Mouse (Mus musculus): ENCODE measurements around the gene Opn4. TPM values are rescaled to one million over a fixed set of nuclear protein-coding genes. Genes with fewer than 3 reads are reported as not detected.

Opn4 gene
- polyA plus RNA-seq, 1 experiment from 2014 or later, result not detected

DNA sequence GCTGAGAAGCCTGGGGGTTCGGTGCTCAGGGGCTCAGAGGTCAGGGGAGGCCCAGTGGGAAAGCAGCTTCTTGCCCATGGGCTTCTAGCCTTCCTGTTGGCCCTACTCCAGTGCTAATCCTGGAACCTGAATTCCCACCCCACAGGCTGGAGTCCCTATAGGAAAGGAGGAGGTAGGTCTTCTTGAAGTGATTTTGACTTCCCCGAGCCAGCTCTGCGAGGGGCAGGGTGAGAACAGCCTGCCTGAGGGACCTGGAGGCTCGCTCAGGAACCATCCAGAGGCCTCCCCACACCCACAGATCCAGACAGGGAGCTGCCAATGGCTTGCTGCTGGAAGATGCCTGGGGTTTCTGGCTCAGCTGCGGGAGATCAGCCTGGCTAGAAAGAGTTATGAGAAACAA, 32.2 kb downstream of the Opn4 start:
- WGBS, result 67% methylated on average over 5 of the region's 5 CpGs
- Histone ChIP-seq H3K4me1 (peaks cover 34% of the 10 kb centered on the region), H3K27me3 (ENCODE audit: low read depth, poor library complexity, severe bottlenecking) (peaks cover 23% of the 10 kb centered on the region), H3K36me3 (no peaks in the 10 kb centered on the region), H3K9me3 (replicated peaks) (no peaks in the 10 kb centered on the region), H3K27ac (peak overlapping the region; percentile 42), H3K4me3 (no peak overlapping the region)
- DNase-seq (ENCODE audit: low spot score), result no peak

DNA sequence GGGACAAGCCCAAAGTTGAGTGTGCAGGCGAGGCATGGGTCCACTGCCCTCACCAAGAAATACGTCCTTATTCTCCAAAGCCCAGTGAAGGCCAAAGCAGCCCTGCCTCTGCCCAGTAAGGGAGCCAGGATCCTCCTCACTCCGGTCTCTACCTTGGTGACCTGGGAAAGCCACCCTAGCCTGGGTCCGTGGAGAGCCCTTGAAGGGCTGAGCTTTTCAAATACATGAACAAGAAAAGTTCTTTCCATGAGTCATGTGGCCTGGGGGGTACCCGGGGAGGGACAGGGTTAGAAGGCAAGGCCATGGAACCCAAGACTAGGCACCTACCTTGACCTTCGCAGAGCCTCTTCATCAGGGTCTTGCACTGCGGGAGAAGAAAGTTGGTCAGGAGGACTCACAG, 33.4 kb downstream of the Opn4 start:
- Histone ChIP-seq H3K4me1 (peaks cover 44% of the 10 kb centered on the region), H3K27me3 (ENCODE audit: low read depth, poor library complexity, severe bottlenecking) (peaks cover 21% of the 10 kb centered on the region), H3K27ac (no peak overlapping the region), H3K4me3 (no peak overlapping the region), H3K36me3 (no peaks in the 10 kb centered on the region), H3K9me3 (replicated peaks) (no peaks in the 10 kb centered on the region)
- 92% methylated on average over 7 of the region's 7 CpGs for WGBS
- no peak for DNase-seq (ENCODE audit: low spot score)

DNA sequence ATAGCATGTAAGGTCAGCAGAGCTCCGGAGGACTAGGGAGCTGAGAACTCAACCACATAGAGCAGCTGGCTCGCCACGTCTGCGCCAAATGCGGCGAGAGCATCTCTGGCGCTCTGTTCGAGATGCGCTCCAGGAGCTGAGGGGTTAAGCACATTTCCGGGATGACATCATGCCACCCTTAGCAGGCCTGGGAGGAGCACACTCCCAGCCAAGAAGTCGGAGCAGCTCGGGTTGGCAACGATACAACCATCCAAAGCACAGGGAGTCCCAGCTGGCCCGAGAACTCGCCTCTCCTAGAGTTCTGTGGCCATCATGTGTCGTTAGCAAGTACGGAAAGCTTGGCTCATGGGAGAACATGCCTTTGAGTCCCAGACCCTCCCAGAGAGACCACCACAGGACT, 34.2 kb downstream of the Opn4 start:
- Histone ChIP-seq H3K9me3 (replicated peaks) (no peaks in the 10 kb centered on the region), H3K27me3 (ENCODE audit: low read depth, poor library complexity, severe bottlenecking) (peaks cover 22% of the 10 kb centered on the region), H3K4me1 (peaks cover 52% of the 10 kb centered on the region), H3K4me3 (no peak overlapping the region), H3K27ac (no peak overlapping the region), H3K36me3 (no peaks in the 10 kb centered on the region)
- no peak for DNase-seq (ENCODE audit: low spot score)
- 79% methylated on average over 17 of the region's 17 CpGs for WGBS

- Histone ChIP-seq H3K36me3 (no peaks in the 10 kb centered on the region), H3K4me3 (no peak overlapping the region), H3K4me1 (peaks cover 47% of the 10 kb centered on the region), H3K27ac (no peak overlapping the region; the same call in 1 of the 2 replicates), H3K9me3 (replicated peaks) (no peaks in the 10 kb centered on the region), H3K27me3 (ENCODE audit: low read depth, poor library complexity, severe bottlenecking) (peaks cover 21% of the 10 kb centered on the region)
- DNase-seq (ENCODE audit: low spot score), result no peak
- 64% methylated on average over 5 of the region's 5 CpGs for WGBS
These were observed 35.3 kb downstream of the Opn4 start for GRCm38 (mm10) chr14:34564646-34565045.

GRCm38 (mm10) chr14:34562393-34562792, 37.5 kb downstream of the Opn4 start:
- Histone ChIP-seq H3K4me1 (peaks cover 33% of the 10 kb centered on the region), H3K4me3 (no peak overlapping the region), H3K36me3 (no peaks in the 10 kb centered on the region), H3K9me3 (replicated peaks) (no peaks in the 10 kb centered on the region), H3K27ac (peak overlapping the region; percentile 65), H3K27me3 (ENCODE audit: low read depth, poor library complexity, severe bottlenecking) (peaks cover 8% of the 10 kb centered on the region; the same call in 1 of the 2 replicates)
- 22% methylated on average over 2 of the region's 2 CpGs for WGBS
- DNase-seq (ENCODE audit: low spot score), result no peak

DNA sequence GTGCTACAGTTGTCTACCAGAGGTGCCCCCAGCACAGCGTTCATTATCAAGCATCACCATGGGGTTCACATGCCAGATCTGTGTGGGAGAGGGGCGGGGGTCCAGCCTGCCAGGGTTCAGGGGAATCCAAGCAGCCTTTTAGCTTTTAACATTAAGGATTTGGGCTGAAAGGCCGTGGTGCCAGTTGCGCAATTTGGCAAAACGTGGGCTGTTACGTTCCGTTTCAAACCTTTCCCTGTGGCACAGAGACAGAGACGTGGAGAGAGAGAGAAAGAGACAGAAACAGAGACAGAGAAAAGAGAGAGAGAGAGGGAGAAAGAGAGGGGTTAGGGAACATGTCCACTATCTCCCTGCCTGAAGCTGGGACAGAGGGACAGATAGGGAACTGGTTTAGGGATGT, 38.3 kb downstream of the Opn4 start:
- DNase-seq (ENCODE audit: low spot score), result no peak
- Histone ChIP-seq H3K9me3 (replicated peaks) (no peaks in the 10 kb centered on the region), H3K36me3 (no peaks in the 10 kb centered on the region), H3K27ac (peak overlapping the region; percentile 65), H3K4me1 (peaks cover 32% of the 10 kb centered on the region), H3K4me3 (no peak overlapping the region), H3K27me3 (ENCODE audit: low read depth, poor library complexity, severe bottlenecking) (0 out of 2 replicates have a peak, but pooled peaks cover 3% of the 10 kb centered on the region)
- WGBS, result 94% methylated on average over 8 of the region's 8 CpGs

DNA sequence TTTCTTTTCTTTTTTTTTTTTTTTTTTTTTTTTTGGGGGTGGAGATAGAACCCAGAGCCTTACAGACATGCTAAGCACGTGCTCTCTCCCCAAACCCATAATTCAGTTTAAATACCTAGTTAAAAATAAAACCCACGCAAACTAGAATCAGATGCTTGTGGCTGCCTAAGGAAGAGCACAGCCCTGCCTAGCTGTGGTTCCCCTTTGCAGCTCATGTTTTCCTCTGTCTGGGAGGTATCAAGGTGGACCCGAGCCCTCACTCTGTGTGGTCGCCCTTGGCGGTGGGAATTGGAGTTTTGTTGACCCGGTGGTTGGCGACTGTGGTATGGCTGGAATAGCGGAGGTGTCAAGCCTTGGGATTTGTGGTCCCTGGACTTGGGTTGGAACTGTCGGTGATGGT, 41.0 kb downstream of the Opn4 start:
- Histone ChIP-seq H3K27me3 (ENCODE audit: low read depth, poor library complexity, severe bottlenecking) (peaks cover 16% of the 10 kb centered on the region), H3K9me3 (replicated peaks) (no peaks in the 10 kb centered on the region), H3K4me1 (peaks cover 28% of the 10 kb centered on the region), H3K36me3 (no peaks in the 10 kb centered on the region), H3K4me3 (no peak overlapping the region), H3K27ac (no peak overlapping the region)
- 62% methylated on average over 9 of the region's 9 CpGs for WGBS
- DNase-seq (ENCODE audit: low spot score), result no peak

- DNase-seq (ENCODE audit: low spot score), result no peak
- Histone ChIP-seq H3K36me3 (no peaks in the 10 kb centered on the region), H3K9me3 (replicated peaks) (no peaks in the 10 kb centered on the region), H3K4me1 (peaks cover 11% of the 10 kb centered on the region), H3K27me3 (ENCODE audit: low read depth, poor library complexity, severe bottlenecking) (peaks cover 35% of the 10 kb centered on the region), H3K4me3 (no peak overlapping the region), H3K27ac (peak overlapping the region; percentile 39; the same call in 1 of the 2 replicates)
- WGBS, result 72% methylated on average over 13 of the region's 13 CpGs
These were observed 44.7 kb downstream of the Opn4 start for GRCm38 (mm10) chr14:34555211-34555610.

- peaks cover 17% of the 10 kb centered on the region for H3K4me1 ChIP-seq
- WGBS, result 81% methylated on average over 3 of the region's 3 CpGs
These were observed 45.9 kb downstream of the Opn4 start for GRCm38 (mm10) chr14:34554047-34554446.

GRCm38 (mm10) chr14:34553470-34553869, 46.5 kb downstream of the Opn4 start:
- no peak overlapping the region for H3K4me3 ChIP-seq
- no peak overlapping the region for H3K27ac ChIP-seq
- no peak for DNase-seq (ENCODE audit: low spot score)
- peaks cover 17% of the 10 kb centered on the region for H3K4me1 ChIP-seq
- no peaks in the 10 kb centered on the region for H3K36me3 ChIP-seq
- no peaks in the 10 kb centered on the region for H3K9me3 ChIP-seq (replicated peaks)
- 88% methylated on average over 6 of the region's 6 CpGs for WGBS
- H3K27me3 ChIP-seq (ENCODE audit: low read depth, poor library complexity, severe bottlenecking), result peaks cover 35% of the 10 kb centered on the region

More at GRCm38 (mm10) chr14:34554047-34554446, 45.9 kb downstream of the Opn4 start:
- Histone ChIP-seq H3K4me3 (no peak overlapping the region), H3K36me3 (no peaks in the 10 kb centered on the region), H3K27ac (no peak overlapping the region), H3K27me3 (ENCODE audit: low read depth, poor library complexity, severe bottlenecking) (peaks cover 35% of the 10 kb centered on the region), H3K9me3 (replicated peaks) (no peaks in the 10 kb centered on the region)
- DNase-seq (ENCODE audit: low spot score), result no peak

DNA sequence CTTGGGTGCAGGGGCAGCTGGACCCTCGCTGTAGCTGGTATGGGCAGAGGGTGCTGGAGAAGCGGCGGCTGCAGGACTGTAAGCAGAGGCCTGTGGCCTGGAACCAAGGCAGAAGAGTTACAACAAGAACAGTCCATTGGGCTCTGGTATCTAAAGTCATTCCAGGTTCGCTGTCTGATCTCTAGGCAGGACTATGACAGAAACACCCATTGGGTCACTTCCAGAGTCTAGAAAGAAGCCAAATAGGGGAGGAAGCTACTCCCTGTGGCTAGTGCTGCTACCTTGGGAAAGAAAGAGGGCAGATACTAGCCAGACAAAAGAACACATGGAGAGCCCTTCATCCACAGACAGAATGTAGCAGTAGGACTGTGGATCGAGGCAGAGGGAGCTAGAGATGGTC, 47.7 kb downstream of the Opn4 start:
- peaks cover 16% of the 10 kb centered on the region for H3K4me1 ChIP-seq
- no peaks in the 10 kb centered on the region for H3K36me3 ChIP-seq
- H3K4me3 ChIP-seq, result no peak overlapping the region
- 91% methylated on average over 5 of the region's 5 CpGs for WGBS
- no peak overlapping the region for H3K27ac ChIP-seq
- no peak for DNase-seq (ENCODE audit: low spot score)
- peaks cover 39% of the 10 kb centered on the region for H3K27me3 ChIP-seq (ENCODE audit: low read depth, poor library complexity, severe bottlenecking)
- no peaks in the 10 kb centered on the region for H3K9me3 ChIP-seq (replicated peaks)

- peak; percentile 94 for DNase-seq (ENCODE audit: low spot score)
- Histone ChIP-seq H3K27me3 (ENCODE audit: low read depth, poor library complexity, severe bottlenecking) (peaks cover 46% of the 10 kb centered on the region), H3K9me3 (replicated peaks) (no peaks in the 10 kb centered on the region), H3K4me3 (peak overlapping the region; percentile 77), H3K36me3 (no peaks in the 10 kb centered on the region), H3K4me1 (peaks cover 16% of the 10 kb centered on the region), H3K27ac (peak overlapping the region; percentile 94)
- under 1% methylated on average over 55 of the region's 55 CpGs for WGBS
These were observed 50.8 kb downstream of the Opn4 start for GRCm38 (mm10) chr14:34549004-34549671.

DNA sequence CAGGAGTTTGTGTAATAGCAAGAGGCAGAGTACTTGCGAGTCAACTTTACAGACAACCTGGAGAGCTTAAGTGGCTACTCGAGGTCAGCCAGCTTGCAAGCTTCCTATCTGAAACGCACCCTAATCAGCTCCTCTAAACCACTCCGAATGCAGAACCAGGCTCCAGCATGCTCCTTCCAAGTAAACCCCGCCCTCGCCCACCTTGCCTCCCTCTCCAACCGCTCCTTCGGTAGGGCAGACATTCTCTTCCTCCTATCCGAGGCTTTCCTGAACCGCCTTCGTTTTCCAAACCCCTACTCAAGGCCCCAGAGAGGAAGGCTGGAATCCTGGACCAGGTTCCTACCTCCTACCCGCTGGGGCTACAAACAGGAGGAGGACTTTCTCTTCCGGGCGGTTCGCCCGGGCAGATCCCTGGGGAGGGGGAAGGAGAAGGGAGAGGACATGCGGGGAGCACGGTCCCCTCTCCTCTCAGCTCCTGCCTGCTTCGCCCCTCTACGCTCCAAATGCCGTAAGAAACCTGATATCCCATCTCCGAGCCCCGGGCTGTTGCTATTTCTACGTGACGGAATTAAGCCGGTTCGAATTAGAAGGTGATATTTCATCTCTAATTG, 51.4 kb downstream of the Opn4 start:
- Histone ChIP-seq H3K4me1 (peaks cover 16% of the 10 kb centered on the region), H3K27me3 (ENCODE audit: low read depth, poor library complexity, severe bottlenecking) (peaks cover 46% of the 10 kb centered on the region), H3K4me3 (peak overlapping the region; percentile 77), H3K27ac (peak overlapping the region; percentile 94), H3K9me3 (replicated peaks) (no peaks in the 10 kb centered on the region), H3K36me3 (no peaks in the 10 kb centered on the region)
- DNase-seq (ENCODE audit: low spot score), result peak; percentile 80
- under 1% methylated on average over 27 of the region's 27 CpGs for WGBS
